Mouse (Mus musculus) cortical plate, adult 2 months (tissue): ENCODE measurements at regions not wholly inside any gene's neighbourhood (a gene's known extent, or its start where the extent isn't known, plus 50 kb on each side); places are given as distances from the start of the nearest gene placed in this dataset.

ENCODE experiments used
- H3K27ac ChIP-seq: fragments of 200-500 bp; 2 replicates; pipeline ENCODE4 v1.5.1; 2012; ENCODE audit warnings: low read length, control low read depth, inconsistent platforms; ENCODE audit not compliant: insufficient read depth
- H3K4me1 ChIP-seq: fragments of 200-500 bp; 2 replicates; pipeline ENCODE4 v1.6.1; 2011; ENCODE audit warnings: low read length; ENCODE audit not compliant: control insufficient read depth, insufficient read depth
- H3K4me3 ChIP-seq: fragments of 200-500 bp; 2 replicates; pipeline ENCODE4 v1.5.1; 2011; ENCODE audit warnings: mild to moderate bottlenecking, low read length, control low read depth; ENCODE audit not compliant: insufficient read depth
- CTCF ChIP-seq: fragments of 200-500 bp; IDR thresholded peaks from 2 replicates; pipeline ENCODE4 v1.5.1; 2011; ENCODE audit warnings: mild to moderate bottlenecking, control low read depth, low read length; ENCODE audit not compliant: insufficient read depth; ENCODE audit errors: extremely low read depth
- POLR2A ChIP-seq: fragments of 200-500 bp; IDR thresholded peaks from 2 replicates; pipeline ENCODE4 v1.6.1; 2011; ENCODE audit warnings: mild to moderate bottlenecking, low read length, control low read depth; ENCODE audit not compliant: insufficient read depth; ENCODE audit errors: extremely low read depth

GRCm38 (mm10) chr10:97018641-97019040 is 401.8 kb downstream of the Btg1 start:
- no peak overlapping the region for H3K27ac ChIP-seq
- no peak for TF ChIP-seq POLR2A
- no peak for TF ChIP-seq CTCF
- H3K4me3 ChIP-seq, result no peak overlapping the region
- H3K4me1 ChIP-seq, result no peaks in the 10 kb centered on the region; the same call in 1 of the 2 replicates

GRCm38 (mm10) chr10:97028776-97029175 is 412.0 kb downstream of the Btg1 start:
- Histone ChIP-seq H3K27ac (no peak overlapping the region), H3K4me1 (no peaks in the 10 kb centered on the region), H3K4me3 (no peak overlapping the region)
- TF ChIP-seq POLR2A (no peak), CTCF (no peak)

GRCm38 (mm10) chr10:97030996-97031395 is 414.2 kb downstream of the Btg1 start:
- no peak overlapping the region for H3K4me3 ChIP-seq
- no peaks in the 10 kb centered on the region for H3K4me1 ChIP-seq
- H3K27ac ChIP-seq, result no peak overlapping the region
- TF ChIP-seq POLR2A (no peak), CTCF (no peak)

GRCm38 (mm10) chr10:97035371-97035786 is 418.6 kb downstream of the Btg1 start:
- Histone ChIP-seq H3K4me3 (no peak overlapping the region), H3K4me1 (no peaks in the 10 kb centered on the region), H3K27ac (no peak overlapping the region)
- no peak for TF ChIP-seq CTCF
- no peak for TF ChIP-seq POLR2A

- Histone ChIP-seq H3K4me3 (no peak overlapping the region), H3K4me1 (no peaks in the 10 kb centered on the region), H3K27ac (no peak overlapping the region)
- TF ChIP-seq POLR2A, result no peak
- no peak for TF ChIP-seq CTCF
Measured at GRCm38 (mm10) chr10:97038025-97038424, 421.2 kb downstream of the Btg1 start.

- TF ChIP-seq CTCF, result no peak
- TF ChIP-seq POLR2A, result no peak
- no peak overlapping the region for H3K27ac ChIP-seq
- no peak overlapping the region for H3K4me3 ChIP-seq
- H3K4me1 ChIP-seq, result no peaks in the 10 kb centered on the region
Measured at GRCm38 (mm10) chr10:97047566-97047965, 430.8 kb downstream of the Btg1 start.

GRCm38 (mm10) chr10:97047996-97048395 is 431.2 kb downstream of the Btg1 start:
- Histone ChIP-seq H3K27ac (no peak overlapping the region), H3K4me1 (no peaks in the 10 kb centered on the region), H3K4me3 (no peak overlapping the region)
- TF ChIP-seq CTCF (no peak), POLR2A (no peak)

GRCm38 (mm10) chr10:97054472-97054871 is 424.9 kb upstream of the Dcn start:
- H3K4me3 ChIP-seq, result no peak overlapping the region
- TF ChIP-seq CTCF, result no peak
- no peak overlapping the region for H3K27ac ChIP-seq
- H3K4me1 ChIP-seq, result no peaks in the 10 kb centered on the region

GRCm38 (mm10) chr10:97061961-97062360 is 417.4 kb upstream of the Dcn start:
- Histone ChIP-seq H3K4me1 (no peaks in the 10 kb centered on the region), H3K4me3 (no peak overlapping the region), H3K27ac (no peak overlapping the region)
- TF ChIP-seq CTCF (no peak), POLR2A (no peak)

GRCm38 (mm10) chr10:97064546-97064945 is 414.9 kb upstream of the Dcn start:
- TF ChIP-seq POLR2A (no peak), CTCF (no peak)
- Histone ChIP-seq H3K4me3 (no peak overlapping the region), H3K27ac (no peak overlapping the region), H3K4me1 (no peaks in the 10 kb centered on the region)

- Histone ChIP-seq H3K4me1 (no peaks in the 10 kb centered on the region), H3K27ac (no peak overlapping the region), H3K4me3 (no peak overlapping the region)
- TF ChIP-seq POLR2A (no peak), CTCF (0 out of 2 replicates have a peak, but pooled peaks have one; percentile 10)
Measured at GRCm38 (mm10) chr10:97078022-97078473, 401.4 kb upstream of the Dcn start.
